Mouse (Mus musculus): ENCODE data around the gene Immp2l.

- no peak for TF ChIP-seq CTCF (IDR thresholded peaks at IDR 0.05; ENCODE audit: low read depth, low read length)
- TF ChIP-seq POLR2AphosphoS5 (IDR thresholded peaks at IDR 0.05; ENCODE audit: insufficient replicate concordance, low read depth, low read length), result no peak
Observed at GRCm38 (mm10) chr12:41838334-41838847, 814.5 kb downstream of the Immp2l start.
